Mouse (Mus musculus) erythroblast, embryonic 14.5 days (primary cell): Measurements from ENCODE around the gene Atoh8.

ENCODE experiments used
- GATA1 ChIP-seq: IDR thresholded peaks from 2 replicates; pipeline ENCODE4 v1.6.1; 2012; ENCODE audit warnings: low read length, inconsistent platforms, mixed read lengths
- TAL1 ChIP-seq: IDR thresholded peaks from 3 replicates; pipeline ENCODE4 v1.6.1; 2012; ENCODE audit warnings: low read length, inconsistent platforms, mixed read lengths

DNA sequence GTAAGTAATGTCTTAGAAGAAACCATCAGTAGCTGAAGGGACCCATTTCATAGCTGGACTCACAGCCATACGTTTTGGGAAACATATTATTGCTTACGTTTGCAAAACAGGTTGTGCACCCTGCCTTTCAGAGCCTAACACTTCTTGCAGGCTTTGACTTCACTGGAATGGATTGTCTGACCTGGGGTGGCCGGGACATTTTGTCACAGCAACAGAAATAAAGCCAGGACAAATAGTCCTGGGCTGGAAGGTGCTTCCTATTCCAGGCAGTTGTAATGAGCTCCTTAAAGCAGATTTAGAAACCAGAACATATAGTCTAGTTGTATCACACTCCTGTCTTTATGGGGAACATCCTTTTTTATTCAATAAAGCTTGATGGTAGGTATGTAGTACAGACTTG lies 74.4 kb downstream of the Atoh8 start:
- TF ChIP-seq GATA1 (no peak), TAL1 (no peak)
